Mouse (Mus musculus): Measurements from ENCODE around the gene Il17rc.

Gene Il17rc

GRCm38 (mm10) chr6:113495071-113495675 lies 23.9 kb downstream of the Il17rc start:
- DNase-seq (ENCODE audit: low spot score) = no peak

GRCm38 (mm10) chr6:113499346-113499745 lies 28.1 kb downstream of the Il17rc start:
- no peak for DNase-seq (ENCODE audit: low spot score)

- DNase-seq (ENCODE audit: low spot score) = no peak
These were observed 30.3 kb downstream of the Il17rc start, which contains the start of gene Prrt3 for GRCm38 (mm10) chr6:113501388-113502084. Gene Prrt3 (minus strand): TSS chr6:113501931.

GRCm38 (mm10) chr6:113502801-113503200 lies 31.6 kb downstream of the Il17rc start:
- DNase-seq (ENCODE audit: low spot score) = no peak

GRCm38 (mm10) chr6:113505689-113506088 lies 34.5 kb downstream of the Il17rc start:
- no peak for DNase-seq (ENCODE audit: low spot score)

- no peak for DNase-seq (ENCODE audit: low spot score)
These were observed 35.9 kb downstream of the Il17rc start for GRCm38 (mm10) chr6:113507130-113507529.

GRCm38 (mm10) chr6:113508272-113508946 lies 37.2 kb downstream of the Il17rc start:
- DNase-seq (ENCODE audit: low spot score) = no peak

GRCm38 (mm10) chr6:113508947-113509280 lies 37.7 kb downstream of the Il17rc start:
- no peak for DNase-seq (ENCODE audit: low spot score)

- no peak for DNase-seq (ENCODE audit: low spot score)
These were observed 42.7 kb downstream of the Il17rc start for GRCm38 (mm10) chr6:113513944-113514343.

- DNase-seq (ENCODE audit: low spot score) = no peak
These were observed 43.4 kb downstream of the Il17rc start for GRCm38 (mm10) chr6:113514600-113514999.

- DNase-seq (ENCODE audit: low spot score) = no peak
These were observed 46.3 kb downstream of the Il17rc start for GRCm38 (mm10) chr6:113517434-113518080.

GRCm38 (mm10) chr6:113522310-113522709 lies 51.1 kb downstream of the Il17rc start:
- no peak for DNase-seq (ENCODE audit: low spot score)

- DNase-seq (ENCODE audit: low spot score) = no peak
These were observed 52.2 kb downstream of the Il17rc start for GRCm38 (mm10) chr6:113523420-113523819.

- peak; percentile 88 for DNase-seq (ENCODE audit: low spot score)
These were observed 60.0 kb downstream of the Il17rc start, which contains the start of the genes Emc3 and Fancd2 for GRCm38 (mm10) chr6:113530932-113531839. Gene Emc3 (minus strand): TSS chr6:113531652. Gene Fancd2 (plus strand): TSS chr6:113531682.

- DNase-seq (ENCODE audit: low spot score) = no peak
These were observed 60.7 kb downstream of the Il17rc start for GRCm38 (mm10) chr6:113531840-113532404.
